Mouse (Mus musculus): ENCODE measurements around the gene Lman1l. TPM values are rescaled to one million over a fixed set of nuclear protein-coding genes. Genes with fewer than 3 reads are reported as not detected.

Gene Lman1l
- polyA plus RNA-seq, 1 experiment from 2014 or later: not detected

GRCm38 (mm10) chr9:57598851-57599563 lies 21.6 kb downstream of the Lman1l start:
- Histone ChIP-seq H3K36me3 (replicated peaks; ENCODE audit: control insufficient read depth, insufficient read depth, low read depth, low read length) (no peaks in the 10 kb centered on the region), H3K27ac (replicated peaks; ENCODE audit: low read depth, low read length) (no peak overlapping the region), H3K9ac (replicated peaks; ENCODE audit: low read length) (no peak overlapping the region), H3K4me1 (ENCODE audit: control insufficient read depth, insufficient read depth, low read length) (no peaks in the 10 kb centered on the region; the same call in 1 of the 2 replicates), H3K4me3 (ENCODE audit: low read depth, low read length) (no peak overlapping the region), H3K4me2 (ENCODE audit: low read depth, low read length) (no peak overlapping the region), H3K27me3 (ENCODE audit: control insufficient read depth, insufficient read depth, low read length) (no peaks in the 10 kb centered on the region), H3K9me3 (replicated peaks; ENCODE audit: control insufficient read depth, low read length) (no peaks in the 10 kb centered on the region)
- ATAC-seq (replicated peaks; ENCODE audit: insufficient number of reproducible peaks, low FRiP score, low TSS enrichment, low read depth) (peak; percentile 59; the same call in 1 of the 2 replicates), DNase-seq (ENCODE audit: low spot score) (no peak)
- WGBS: 39% methylated on average over 8 of the region's 8 CpGs

GRCm38 (mm10) chr9:57597929-57598382 lies 22.6 kb downstream of the Lman1l start:
- DNase-seq (ENCODE audit: low spot score) (no peak), ATAC-seq (replicated peaks; ENCODE audit: insufficient number of reproducible peaks, low FRiP score, low TSS enrichment, low read depth) (peak; percentile 42; the same call in 1 of the 2 replicates)
- 23% methylated on average over 4 of the region's 4 CpGs for WGBS
- H3K4me2 ChIP-seq (ENCODE audit: low read depth, low read length): no peak overlapping the region
- H3K4me1 ChIP-seq (ENCODE audit: control insufficient read depth, insufficient read depth, low read length): no peaks in the 10 kb centered on the region; the same call in 1 of the 2 replicates
- H3K27ac ChIP-seq (replicated peaks; ENCODE audit: low read depth, low read length): 0 out of 2 replicates have a peak overlapping the region, but pooled peaks have one; percentile 13
- H3K9me3 ChIP-seq (replicated peaks; ENCODE audit: control insufficient read depth, low read length): no peaks in the 10 kb centered on the region
- H3K36me3 ChIP-seq (replicated peaks; ENCODE audit: control insufficient read depth, insufficient read depth, low read depth, low read length): no peaks in the 10 kb centered on the region
- no peaks in the 10 kb centered on the region for H3K27me3 ChIP-seq (ENCODE audit: control insufficient read depth, insufficient read depth, low read length)
- H3K4me3 ChIP-seq (ENCODE audit: low read depth, low read length): no peak overlapping the region
- H3K9ac ChIP-seq (replicated peaks; ENCODE audit: low read length): no peak overlapping the region

- ATAC-seq (replicated peaks; ENCODE audit: insufficient number of reproducible peaks, low FRiP score, low TSS enrichment, low read depth) (no peak), DNase-seq (ENCODE audit: low spot score) (no peak)
- Histone ChIP-seq H3K36me3 (replicated peaks; ENCODE audit: control insufficient read depth, insufficient read depth, low read depth, low read length) (no peaks in the 10 kb centered on the region), H3K27ac (replicated peaks; ENCODE audit: low read depth, low read length) (no peak overlapping the region), H3K9me3 (replicated peaks; ENCODE audit: control insufficient read depth, low read length) (no peaks in the 10 kb centered on the region), H3K4me1 (ENCODE audit: control insufficient read depth, insufficient read depth, low read length) (no peaks in the 10 kb centered on the region; the same call in 1 of the 2 replicates), H3K27me3 (ENCODE audit: control insufficient read depth, insufficient read depth, low read length) (no peaks in the 10 kb centered on the region), H3K4me2 (ENCODE audit: low read depth, low read length) (no peak overlapping the region), H3K9ac (replicated peaks; ENCODE audit: low read length) (no peak overlapping the region), H3K4me3 (ENCODE audit: low read depth, low read length) (no peak overlapping the region)
- 74% methylated on average over 8 of the region's 8 CpGs for WGBS
These were observed 23.3 kb downstream of the Lman1l start for GRCm38 (mm10) chr9:57597265-57597664.

- DNase-seq (ENCODE audit: low spot score) (no peak), ATAC-seq (replicated peaks; ENCODE audit: insufficient number of reproducible peaks, low FRiP score, low TSS enrichment, low read depth) (no peak)
- no peak overlapping the region for H3K9ac ChIP-seq (replicated peaks; ENCODE audit: low read length)
- no peak overlapping the region for H3K4me2 ChIP-seq (ENCODE audit: low read depth, low read length)
- WGBS: 74% methylated on average over 9 of the region's 9 CpGs
- no peaks in the 10 kb centered on the region for H3K36me3 ChIP-seq (replicated peaks; ENCODE audit: control insufficient read depth, insufficient read depth, low read depth, low read length)
- no peaks in the 10 kb centered on the region for H3K9me3 ChIP-seq (replicated peaks; ENCODE audit: control insufficient read depth, low read length)
- no peak overlapping the region for H3K27ac ChIP-seq (replicated peaks; ENCODE audit: low read depth, low read length)
- no peaks in the 10 kb centered on the region for H3K27me3 ChIP-seq (ENCODE audit: control insufficient read depth, insufficient read depth, low read length)
- H3K4me1 ChIP-seq (ENCODE audit: control insufficient read depth, insufficient read depth, low read length): no peaks in the 10 kb centered on the region; the same call in 1 of the 2 replicates
- H3K4me3 ChIP-seq (ENCODE audit: low read depth, low read length): no peak overlapping the region
These were observed 26.4 kb downstream of the Lman1l start for GRCm38 (mm10) chr9:57594174-57594509.

GRCm38 (mm10) chr9:57593454-57594173 lies 27.0 kb downstream of the Lman1l start:
- H3K27me3 ChIP-seq (ENCODE audit: control insufficient read depth, insufficient read depth, low read length): no peaks in the 10 kb centered on the region
- no peak overlapping the region for H3K4me3 ChIP-seq (ENCODE audit: low read depth, low read length)
- no peak overlapping the region for H3K27ac ChIP-seq (replicated peaks; ENCODE audit: low read depth, low read length)
- H3K9ac ChIP-seq (replicated peaks; ENCODE audit: low read length): no peak overlapping the region
- ATAC-seq (replicated peaks; ENCODE audit: insufficient number of reproducible peaks, low FRiP score, low TSS enrichment, low read depth) (no peak), DNase-seq (ENCODE audit: low spot score) (no peak)
- no peaks in the 10 kb centered on the region for H3K4me1 ChIP-seq (ENCODE audit: control insufficient read depth, insufficient read depth, low read length)
- no peak overlapping the region for H3K4me2 ChIP-seq (ENCODE audit: low read depth, low read length)
- no peaks in the 10 kb centered on the region for H3K36me3 ChIP-seq (replicated peaks; ENCODE audit: control insufficient read depth, insufficient read depth, low read depth, low read length)
- 45% methylated on average over 12 of the region's 12 CpGs for WGBS
- H3K9me3 ChIP-seq (replicated peaks; ENCODE audit: control insufficient read depth, low read length): no peaks in the 10 kb centered on the region

- no peaks in the 10 kb centered on the region for H3K4me1 ChIP-seq (ENCODE audit: control insufficient read depth, insufficient read depth, low read length)
- H3K27me3 ChIP-seq (ENCODE audit: control insufficient read depth, insufficient read depth, low read length): no peaks in the 10 kb centered on the region
- H3K36me3 ChIP-seq (replicated peaks; ENCODE audit: control insufficient read depth, insufficient read depth, low read depth, low read length): no peaks in the 10 kb centered on the region
- ATAC-seq (replicated peaks; ENCODE audit: insufficient number of reproducible peaks, low FRiP score, low TSS enrichment, low read depth) (no peak), DNase-seq (ENCODE audit: low spot score) (peak; percentile 11)
- WGBS: 40% methylated on average over 5 of the region's 5 CpGs
- no peak overlapping the region; the same call in 1 of the 2 replicates for H3K9ac ChIP-seq (replicated peaks; ENCODE audit: low read length)
- no peaks in the 10 kb centered on the region for H3K9me3 ChIP-seq (replicated peaks; ENCODE audit: control insufficient read depth, low read length)
- no peak overlapping the region for H3K27ac ChIP-seq (replicated peaks; ENCODE audit: low read depth, low read length)
- no peak overlapping the region; the same call in 1 of the 2 replicates for H3K4me2 ChIP-seq (ENCODE audit: low read depth, low read length)
- no peak overlapping the region for H3K4me3 ChIP-seq (ENCODE audit: low read depth, low read length)
These were observed 29.8 kb downstream of the Lman1l start for GRCm38 (mm10) chr9:57590726-57591125.

GRCm38 (mm10) chr9:57589224-57590126 lies 31.1 kb downstream of the Lman1l start, which contains the start of gene Ulk3:
Ulk3 (plus strand) TSS chr9:57589452.
- H3K27ac ChIP-seq (replicated peaks; ENCODE audit: low read depth, low read length): peak within 1 kb of the TSS; percentile 65; the same call in 1 of the 2 replicates
- H3K27me3 ChIP-seq (ENCODE audit: control insufficient read depth, insufficient read depth, low read length): no peaks in the 10 kb centered on the region
- DNase-seq (ENCODE audit: low spot score) (peak; percentile 75), ATAC-seq (replicated peaks; ENCODE audit: insufficient number of reproducible peaks, low FRiP score, low TSS enrichment, low read depth) (peak; percentile 71)
- under 1% methylated on average over 58 of the region's 58 CpGs for WGBS
- H3K4me2 ChIP-seq (ENCODE audit: low read depth, low read length): peak within 1 kb of the TSS; percentile 89
- H3K36me3 ChIP-seq (replicated peaks; ENCODE audit: control insufficient read depth, insufficient read depth, low read depth, low read length): no peaks in the 10 kb centered on the region
- peak within 1 kb of the TSS; percentile 72 for H3K9ac ChIP-seq (replicated peaks; ENCODE audit: low read length)
- H3K4me1 ChIP-seq (ENCODE audit: control insufficient read depth, insufficient read depth, low read length): no peaks in the 10 kb centered on the region
- peak within 1 kb of the TSS; percentile 70 for H3K4me3 ChIP-seq (ENCODE audit: low read depth, low read length)
- H3K9me3 ChIP-seq (replicated peaks; ENCODE audit: control insufficient read depth, low read length): no peaks in the 10 kb centered on the region
